Mouse (Mus musculus) lung, adult 2 months (tissue): ENCODE measurements around the gene Tnfrsf18.

Experiments
- CTCF ChIP-seq: fragments of 200-500 bp; IDR thresholded peaks from 2 replicates; pipeline ENCODE4 v1.5.1; 2011; ENCODE audit warnings: mild to moderate bottlenecking, low read length, control low read depth; ENCODE audit not compliant: insufficient read depth
- POLR2A ChIP-seq: fragments of 200-500 bp; IDR thresholded peaks from 2 replicates; pipeline ENCODE4 v1.6.1; 2011; ENCODE audit warnings: low read depth, mild to moderate bottlenecking, control low read depth, low read length, borderline replicate concordance; ENCODE audit errors: extremely low read depth

DNA sequence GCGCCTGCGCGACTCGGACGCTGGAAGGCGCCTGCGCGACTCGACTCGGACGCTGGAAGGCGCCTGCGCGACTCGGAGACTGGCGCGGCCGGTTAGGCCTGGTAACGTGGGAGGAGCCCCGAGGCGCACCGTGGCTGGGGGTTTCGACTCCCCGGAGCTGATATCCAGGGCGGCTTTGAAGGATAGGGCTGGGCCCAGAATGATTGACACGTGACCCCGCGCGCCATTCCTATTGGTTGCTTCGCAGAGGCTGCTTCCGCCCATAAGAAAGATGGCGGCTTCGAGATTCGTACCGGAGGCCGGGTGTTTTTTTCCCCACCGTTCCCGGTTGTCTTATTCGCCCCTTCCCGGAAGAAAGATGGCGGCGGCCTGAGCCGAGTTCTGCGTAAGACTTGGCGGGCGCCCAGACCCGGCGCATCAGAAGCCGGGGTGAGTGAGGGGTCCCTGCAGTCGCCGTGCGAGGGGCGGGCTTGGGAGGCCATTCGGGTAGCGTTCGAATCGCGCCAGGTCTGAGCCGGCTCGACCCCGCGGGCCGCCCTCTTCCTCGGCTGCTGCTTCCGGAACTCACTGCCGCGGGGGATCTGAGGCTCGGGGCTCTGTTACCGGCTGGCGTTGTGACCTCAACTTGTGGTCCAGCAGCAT lies 32.9 kb upstream of the Tnfrsf18 start:
- TF ChIP-seq CTCF (no peak), POLR2A (peak; percentile 44; the same call in 1 of the 2 replicates)
